Mouse (Mus musculus): ENCODE measurements around the gene Dupd1. TPM values are rescaled to one million over a fixed set of nuclear protein-coding genes. Genes with fewer than 3 reads are reported as not detected.
"Not testable (repeated sequence)": the region's sequence is repeated elsewhere in the genome, so short reads cannot be mapped to it uniquely, and the experiment has no call there.

Gene Dupd1
- total RNA-seq, 2 experiments from 2014 or later: not detected

DNA sequence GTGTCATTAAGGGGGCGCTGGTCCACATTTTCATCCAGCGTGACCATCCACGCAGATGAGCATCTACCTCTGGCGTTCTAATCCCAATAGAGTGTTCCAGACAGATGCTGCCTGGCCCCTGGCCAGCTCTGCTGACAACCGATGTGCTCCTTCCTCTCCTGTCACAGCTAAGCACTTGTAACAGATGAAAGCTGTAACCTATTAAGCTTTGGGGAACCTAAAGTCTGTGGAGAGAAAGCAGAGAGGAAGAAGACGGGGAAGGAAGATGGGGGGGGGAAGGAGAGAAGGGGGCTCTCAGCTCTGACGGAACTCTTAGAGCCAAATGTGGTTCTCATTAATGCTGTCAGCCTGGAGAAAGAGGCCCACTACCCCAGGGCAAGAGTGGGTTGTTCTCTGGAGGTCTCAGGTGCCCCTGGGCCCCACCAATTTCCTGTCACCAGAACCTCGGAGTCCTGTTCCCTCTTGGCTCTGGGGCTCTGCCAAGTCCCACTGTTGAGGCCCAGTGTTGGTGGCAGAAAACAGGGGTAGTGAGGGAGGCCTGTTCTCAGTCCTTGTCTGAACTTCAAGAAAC, 34.7 kb downstream of the Dupd1 start:
- peak; percentile 40 for ATAC-seq (replicated peaks; ENCODE audit: poor library complexity, severe bottlenecking)

GRCm38 (mm10) chr14:21678509-21679285, 35.7 kb downstream of the Dupd1 start:
- ATAC-seq (replicated peaks; ENCODE audit: poor library complexity, severe bottlenecking): peak; percentile 33

- no peak for ATAC-seq (replicated peaks; ENCODE audit: poor library complexity, severe bottlenecking)
Measured at GRCm38 (mm10) chr14:21676223-21676622, 38.2 kb downstream of the Dupd1 start.

DNA sequence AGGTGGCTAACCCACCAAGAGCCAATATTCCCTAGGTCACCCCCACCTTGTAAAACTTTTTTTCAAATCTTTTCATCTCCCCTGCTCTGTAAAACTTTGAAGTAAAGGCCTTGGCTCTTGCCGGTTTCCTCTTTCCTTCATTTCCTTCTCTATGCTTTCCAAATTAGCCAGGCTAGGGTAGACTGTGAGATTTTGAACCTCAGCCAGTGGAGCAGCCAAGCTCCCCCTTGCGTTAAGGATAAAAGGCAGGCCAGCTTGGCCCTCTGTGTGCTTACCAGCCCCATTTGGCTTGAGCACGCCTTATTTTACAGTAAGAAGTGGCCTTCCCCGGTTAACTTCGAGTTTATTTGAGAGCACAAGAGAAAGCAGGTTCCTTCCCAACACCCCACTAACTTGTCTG, 39.9 kb downstream of the Dupd1 start:
- no peak for ATAC-seq (replicated peaks; ENCODE audit: poor library complexity, severe bottlenecking)

DNA sequence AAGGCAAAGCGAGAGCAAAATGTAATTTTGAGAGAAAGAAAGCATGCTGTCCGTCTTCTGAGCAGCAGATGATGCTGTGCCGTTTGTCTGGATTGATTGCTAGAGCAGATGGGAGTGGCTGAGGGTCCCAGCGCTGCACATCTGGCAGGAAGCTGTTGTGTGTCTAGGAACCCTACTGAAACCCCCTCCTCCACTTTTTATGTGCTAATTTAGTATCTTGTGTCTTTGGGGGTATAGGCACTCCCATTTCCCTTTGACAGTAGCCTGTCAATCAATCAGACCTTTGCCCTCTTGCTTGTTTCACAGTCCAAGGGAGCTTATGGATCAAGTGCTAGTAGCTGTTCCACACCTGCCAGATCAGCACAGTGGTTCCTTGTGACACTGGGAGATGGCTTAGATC, 41.3 kb downstream of the Dupd1 start:
- no peak for ATAC-seq (replicated peaks; ENCODE audit: poor library complexity, severe bottlenecking)

GRCm38 (mm10) chr14:21670422-21671006, 43.9 kb downstream of the Dupd1 start:
- not testable (repeated sequence) for ATAC-seq (replicated peaks; ENCODE audit: poor library complexity, severe bottlenecking)

DNA sequence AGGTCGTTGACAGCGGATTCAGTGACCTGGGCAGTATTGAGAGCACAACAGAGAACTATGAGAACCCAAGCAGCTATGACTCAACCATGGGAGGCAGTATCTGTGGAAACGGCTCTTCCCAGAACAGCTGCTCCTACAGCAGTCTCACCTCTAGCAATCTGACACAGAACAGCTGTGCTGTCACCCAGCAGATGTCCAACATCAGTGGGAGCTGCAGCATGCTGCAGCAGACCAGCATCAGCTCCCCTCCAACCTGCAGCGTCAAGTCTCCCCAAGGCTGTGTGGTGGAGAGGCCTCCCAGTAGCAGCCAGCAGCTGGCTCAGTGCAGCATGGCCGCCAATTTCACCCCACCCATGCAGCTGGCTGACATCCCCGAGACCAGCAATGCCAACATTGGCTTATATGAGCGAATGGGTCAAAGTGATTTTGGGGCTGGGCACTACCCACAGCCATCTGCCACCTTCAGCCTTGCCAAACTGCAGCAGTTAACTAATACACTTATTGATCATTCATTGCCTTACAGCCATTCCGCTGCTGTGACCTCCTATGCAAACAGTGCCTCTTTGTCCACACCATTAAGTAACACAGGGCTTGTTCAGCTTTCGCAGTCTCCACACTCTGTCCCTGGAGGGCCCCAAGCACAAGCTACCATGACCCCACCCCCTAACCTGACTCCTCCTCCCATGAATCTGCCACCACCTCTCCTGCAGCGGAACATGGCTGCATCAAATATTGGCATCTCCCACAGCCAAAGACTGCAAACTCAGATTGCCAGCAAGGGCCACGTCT, 44.5 kb downstream of the Dupd1 start:
- no peak for ATAC-seq (replicated peaks; ENCODE audit: poor library complexity, severe bottlenecking)

DNA sequence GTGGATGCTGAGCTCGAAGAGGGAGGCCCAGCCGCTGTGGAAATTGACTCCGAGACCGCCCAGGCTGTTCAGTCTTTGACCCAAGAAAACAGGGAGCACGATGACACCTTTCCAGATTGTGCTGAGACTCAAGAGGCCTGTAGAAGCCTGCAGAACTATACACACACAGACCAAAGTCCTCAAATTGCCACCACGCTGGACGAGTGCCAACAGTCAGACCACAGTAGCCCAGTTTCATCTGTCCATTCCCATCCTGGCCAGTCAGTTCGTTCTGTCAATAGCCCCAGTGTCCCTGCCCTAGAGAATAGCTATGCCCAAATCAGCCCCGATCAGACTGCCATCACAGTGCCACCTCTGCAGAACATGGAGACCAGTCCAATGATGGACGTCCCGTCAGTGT, 45.2 kb downstream of the Dupd1 start:
- ATAC-seq (replicated peaks; ENCODE audit: poor library complexity, severe bottlenecking): no peak

- ATAC-seq (replicated peaks; ENCODE audit: poor library complexity, severe bottlenecking): peak; percentile 49
Measured at GRCm38 (mm10) chr14:21662465-21663142, 51.8 kb downstream of the Dupd1 start.

GRCm38 (mm10) chr14:21659652-21660051, 54.7 kb downstream of the Dupd1 start:
- ATAC-seq (replicated peaks; ENCODE audit: poor library complexity, severe bottlenecking): peak; percentile 84

DNA sequence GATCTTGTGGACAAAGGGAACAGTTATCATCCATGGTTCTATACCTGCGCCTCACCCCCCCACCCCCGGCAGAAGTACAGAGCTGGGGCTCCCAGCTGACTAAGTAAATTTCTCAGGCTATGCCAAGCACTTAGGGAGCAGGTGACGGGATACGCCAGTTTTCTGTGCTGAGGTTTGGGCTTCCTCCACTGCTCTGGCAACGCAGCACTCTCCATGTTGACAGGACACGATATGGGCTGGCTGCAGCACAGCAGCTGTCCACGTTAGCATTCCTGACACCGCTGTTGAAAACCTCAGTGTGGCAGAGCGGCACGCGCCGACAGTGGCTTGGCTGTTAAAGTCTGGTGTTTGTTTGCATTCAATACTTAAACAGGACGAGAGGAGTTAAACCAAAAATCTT, 55.2 kb downstream of the Dupd1 start:
- no peak for ATAC-seq (replicated peaks; ENCODE audit: poor library complexity, severe bottlenecking)

DNA sequence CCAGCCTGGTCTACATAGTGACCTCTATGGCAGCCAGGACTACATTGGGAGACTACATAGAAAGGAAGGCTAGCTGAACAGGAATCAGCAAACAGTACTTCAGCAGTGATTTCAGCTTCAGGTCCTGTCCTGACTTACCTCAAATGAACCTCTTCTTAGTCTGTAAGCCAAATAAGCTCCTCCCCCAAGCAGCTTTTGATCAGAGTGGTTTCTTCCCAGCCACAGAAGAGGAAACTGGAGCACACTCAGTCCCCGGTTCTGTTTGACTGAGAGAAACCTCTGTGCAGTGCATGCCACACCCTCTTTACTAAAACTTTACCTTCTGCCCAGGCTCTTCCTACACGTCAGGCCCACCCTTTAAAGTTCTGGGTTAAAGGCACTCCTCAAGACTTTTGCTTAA, 60.6 kb downstream of the Dupd1 start:
- peak; percentile 93 for ATAC-seq (replicated peaks; ENCODE audit: poor library complexity, severe bottlenecking)

- no peak for ATAC-seq (replicated peaks; ENCODE audit: poor library complexity, severe bottlenecking)
Measured at GRCm38 (mm10) chr14:21640806-21641435, 73.5 kb downstream of the Dupd1 start.

GRCm38 (mm10) chr14:21636548-21636947, 77.8 kb downstream of the Dupd1 start:
- no peak for ATAC-seq (replicated peaks; ENCODE audit: poor library complexity, severe bottlenecking)

DNA sequence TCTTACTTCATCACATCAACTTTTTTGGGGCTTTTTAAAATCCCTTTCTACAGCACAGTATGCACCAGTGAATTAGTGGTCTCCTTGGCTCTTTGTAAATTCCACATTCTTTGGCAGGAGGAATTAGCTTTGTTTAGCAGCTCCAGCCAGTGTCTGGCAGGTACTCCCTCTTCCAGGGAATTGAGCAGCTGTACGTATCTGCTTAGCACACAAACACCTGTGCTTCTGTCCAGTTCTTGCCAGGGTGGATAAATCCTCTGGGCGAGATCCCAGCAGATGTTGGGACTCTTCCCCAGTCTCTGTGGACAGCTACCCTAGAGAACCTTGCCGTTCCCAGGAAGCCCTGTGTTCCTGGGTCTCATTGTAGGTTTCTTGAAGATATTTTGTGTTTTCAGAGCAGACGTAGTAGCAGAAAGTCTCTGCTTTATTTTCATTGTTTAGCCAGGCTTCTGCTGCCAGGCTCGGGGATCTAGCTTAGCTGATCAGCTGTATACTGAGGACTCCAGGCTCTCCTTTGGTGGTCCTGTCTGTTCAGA, 82.6 kb downstream of the Dupd1 start:
- ATAC-seq (replicated peaks; ENCODE audit: poor library complexity, severe bottlenecking): no peak

Other genes starting within 250 kb of the Dupd1 start
- gene Kat6b, start 233.1 kb downstream of the Dupd1 start, total RNA-seq (2014; fragmentation: Nextera tagmentation): 12.7 and 13.3 TPM in 2 replicates
- gene Kat6b, start 233.1 kb downstream of the Dupd1 start, total RNA-seq (2017): 6.3 and 7.2 TPM in 2 replicates
- 5.1 and 10.8 TPM in 2 replicates for gene Samd8, start 36.0 kb upstream of the Dupd1 start, total RNA-seq (2014; fragmentation: Nextera tagmentation)
- gene Samd8, start 36.0 kb upstream of the Dupd1 start, total RNA-seq (2017): 4.6 and 7.5 TPM in 2 replicates
- not detected in 2 replicates for gene Dusp13, start 36.6 kb upstream of the Dupd1 start, total RNA-seq (2014; fragmentation: Nextera tagmentation)
- not detected in 2 replicates for gene Dusp13, start 36.6 kb upstream of the Dupd1 start, total RNA-seq (2017)
- 212 and 291 TPM in 2 replicates for gene Vdac2, start 110.7 kb upstream of the Dupd1 start, total RNA-seq (2014; fragmentation: Nextera tagmentation)
- 386 and 388 TPM in 2 replicates for gene Vdac2, start 110.7 kb upstream of the Dupd1 start, total RNA-seq (2017)
- 56.3 and 63.0 TPM in 2 replicates for gene Comtd1, start 134.4 kb upstream of the Dupd1 start, total RNA-seq (2014; fragmentation: Nextera tagmentation)
- gene Comtd1, start 134.4 kb upstream of the Dupd1 start, total RNA-seq (2017): 29.1 and 33.2 TPM in 2 replicates